Mouse (Mus musculus): ENCODE results near the gene Lhx6.

- TF ChIP-seq CTCF (IDR thresholded peaks at IDR 0.05; ENCODE audit: insufficient read depth, low read length) (no peak), POLR2A (IDR thresholded peaks at IDR 0.05; ENCODE audit: borderline replicate concordance, extremely low read depth, low read depth, low read length) (no peak)
These were observed 33.4 kb downstream of the Lhx6 start for GRCm38 (mm10) chr2:36071660-36072305.

All from lung, adult 2 months (tissue).